Mouse (Mus musculus) kidney, embryonic 16.5 days (tissue): ENCODE measurements around the gene Defb19. TPM values are rescaled to one million over a fixed set of nuclear protein-coding genes. Genes with fewer than 3 reads are reported as not detected.

ENCODE experiments used
- polyA plus RNA-seq: library from polyadenylated mRNA; unstranded; fragments of >200 nt; fragmentation: Nextera tagmentation; extraction: Ambion mirVana; gene quantifications from 2 replicates; pipeline ENCODE4 v1.2.1, GENCODE M21; 2015

The Defb19 gene
- polyA plus RNA-seq, 1 experiment from 2014 or later = 14.1 TPM

Other genes starting within 250 kb of the Defb19 start
- gene Rbck1, start 247.7 kb downstream of the Defb19 start, polyA plus RNA-seq = 93.4 and 96.6 TPM in 2 replicates
- 1.8 and 1.9 TPM in 2 replicates for gene Trib3, start 236.3 kb downstream of the Defb19 start, polyA plus RNA-seq
- 0.91 and 1.6 TPM in 2 replicates for gene Nrsn2, start 203.7 kb downstream of the Defb19 start, polyA plus RNA-seq
- gene Sox12, start 182.2 kb downstream of the Defb19 start, polyA plus RNA-seq = 8.9 and 10.0 TPM in 2 replicates
- 31.5 and 34.2 TPM in 2 replicates for gene Zcchc3, start 165.3 kb downstream of the Defb19 start, polyA plus RNA-seq
- gene 6820408C15Rik, start 164.7 kb downstream of the Defb19 start, polyA plus RNA-seq = 0.67 and 0.85 TPM in 2 replicates
- not detected in 2 replicates for gene Defb23, start 115.7 kb downstream of the Defb19 start, polyA plus RNA-seq
- gene Defb20, start 103.2 kb downstream of the Defb19 start, polyA plus RNA-seq = not detected in 2 replicates
- not detected in 2 replicates for gene Defb22, start 90.2 kb downstream of the Defb19 start, polyA plus RNA-seq
- gene Defb26, start 68.6 kb downstream of the Defb19 start, polyA plus RNA-seq = not detected in 2 replicates
- gene Defb28, start 62.1 kb downstream of the Defb19 start, polyA plus RNA-seq = 0.54 TPM in 1 of 2 replicates, not detected in the other
- gene Defb29, start 40.2 kb downstream of the Defb19 start, polyA plus RNA-seq = 2.1 and 2.8 TPM in 2 replicates
- not detected in 2 replicates for gene Gm17416, start 11.0 kb downstream of the Defb19 start, polyA plus RNA-seq
- gene Defb21, start 7.6 kb downstream of the Defb19 start, polyA plus RNA-seq = not detected in 2 replicates
- gene Defb45, start 19.1 kb upstream of the Defb19 start, polyA plus RNA-seq = not detected in 2 replicates
- gene Defb36, start 24.0 kb upstream of the Defb19 start, polyA plus RNA-seq = 0.51 and 0.86 TPM in 2 replicates
- gene Defb25, start 42.7 kb upstream of the Defb19 start, polyA plus RNA-seq = 24.4 and 31.8 TPM in 2 replicates
- 59.1 and 62.6 TPM in 2 replicates for gene Rem1, start 46.6 kb upstream of the Defb19 start, polyA plus RNA-seq
- gene H13, start 89.1 kb upstream of the Defb19 start, polyA plus RNA-seq = 158 and 159 TPM in 2 replicates
- gene Mcts2, start 106.7 kb upstream of the Defb19 start, polyA plus RNA-seq = 27.6 and 28.0 TPM in 2 replicates
- 139 and 151 TPM in 2 replicates for gene Id1, start 155.9 kb upstream of the Defb19 start, polyA plus RNA-seq
- gene Cox4i2, start 173.9 kb upstream of the Defb19 start, polyA plus RNA-seq = 19.6 and 22.1 TPM in 2 replicates